Mouse (Mus musculus): ENCODE data around the gene Insl3.
"Not testable (repeated sequence)": the region's sequence is repeated elsewhere in the genome, so short reads cannot be mapped to it uniquely, and the experiment has no call there.

Insl3 gene

DNA sequence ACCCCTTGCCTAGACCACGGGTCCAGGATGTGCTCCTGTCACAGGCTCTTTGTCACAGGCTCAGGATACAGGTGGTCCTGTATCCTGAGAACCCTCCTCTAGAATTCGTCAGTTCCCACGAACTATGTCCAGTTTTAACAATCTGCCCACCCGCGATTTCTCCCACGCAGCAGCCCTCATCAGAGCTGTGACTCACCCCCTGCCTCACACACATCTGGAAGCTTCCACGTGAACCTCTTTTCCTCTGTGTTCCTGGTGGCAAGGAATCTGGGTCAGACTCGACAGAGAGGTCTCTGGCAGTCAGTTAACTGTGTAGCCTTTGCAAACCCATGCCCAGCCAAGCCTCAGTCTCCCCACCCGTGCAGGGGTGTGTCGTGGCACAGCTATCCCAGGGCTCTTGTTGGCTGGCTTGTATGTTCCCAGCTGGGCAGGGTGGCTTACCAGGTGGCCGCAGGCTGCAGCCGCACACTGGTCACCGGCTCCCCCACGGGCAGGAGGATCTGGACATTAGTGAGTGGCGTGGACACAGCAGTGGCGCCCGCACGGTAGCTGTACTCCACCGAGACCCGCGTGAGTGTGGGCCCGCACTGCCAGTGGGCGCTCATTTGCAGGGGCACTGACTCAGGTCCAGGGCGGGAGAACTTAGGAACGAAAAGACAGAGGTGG is 20.3 kb downstream of the Insl3 start:
- no peak for DNase-seq (ENCODE audit: low spot score in 2 of 2)

DNA sequence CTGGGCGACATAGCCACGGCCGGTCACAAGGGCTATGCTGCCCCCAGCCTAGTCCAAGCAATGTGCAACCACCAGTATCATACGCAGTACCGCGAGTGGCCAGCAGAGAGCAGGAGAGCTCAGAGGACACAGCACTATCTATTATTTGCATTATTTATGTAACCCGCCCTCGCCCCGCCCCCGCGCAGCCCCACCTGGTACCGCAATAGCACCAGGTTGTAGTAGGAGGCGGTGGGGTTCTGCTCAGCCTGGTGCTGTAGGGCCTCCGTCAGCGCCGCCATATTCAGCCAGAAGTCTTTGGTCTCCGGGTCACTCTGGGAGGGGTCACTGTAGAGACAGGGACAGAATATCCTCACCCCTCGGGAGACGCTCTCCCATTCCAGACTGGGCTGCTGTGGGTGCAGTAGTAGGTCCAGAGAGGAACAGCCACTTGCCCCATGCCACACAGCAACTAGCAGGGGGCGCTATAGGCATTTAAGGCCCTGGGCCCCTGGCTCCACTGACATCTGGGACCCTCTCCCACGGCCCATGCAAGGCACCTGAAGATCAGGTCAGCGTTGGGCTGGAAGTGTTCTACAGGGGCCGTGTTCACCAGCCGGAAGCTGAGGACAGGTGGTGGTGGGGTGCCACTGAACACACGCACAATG is 20.9 kb downstream of the Insl3 start:
- DNase-seq (ENCODE audit: low spot score in 2 of 2) = peak; percentile 84 to 95

DNA sequence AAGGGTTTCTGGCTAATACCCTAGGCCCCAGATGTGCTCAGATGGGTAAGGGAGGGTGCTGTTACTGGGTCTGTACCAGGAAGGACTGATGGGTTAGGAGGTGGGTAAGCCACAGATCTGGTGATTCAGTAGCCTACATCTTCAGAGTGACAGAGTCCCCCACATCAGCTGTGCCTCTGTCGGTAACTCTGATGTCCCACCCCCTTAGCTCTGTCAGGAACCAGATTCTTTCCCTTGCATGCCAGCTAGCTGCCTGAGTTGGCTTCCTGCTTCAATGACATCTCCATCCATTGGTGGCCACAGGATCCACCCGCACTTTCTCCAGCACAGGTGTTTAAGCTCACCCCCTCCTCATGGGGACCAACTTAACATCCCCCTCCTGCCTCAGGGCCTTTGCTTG is 22.6 kb downstream of the Insl3 start:
- DNase-seq (ENCODE audit: low spot score in 2 of 2) = no peak

DNA sequence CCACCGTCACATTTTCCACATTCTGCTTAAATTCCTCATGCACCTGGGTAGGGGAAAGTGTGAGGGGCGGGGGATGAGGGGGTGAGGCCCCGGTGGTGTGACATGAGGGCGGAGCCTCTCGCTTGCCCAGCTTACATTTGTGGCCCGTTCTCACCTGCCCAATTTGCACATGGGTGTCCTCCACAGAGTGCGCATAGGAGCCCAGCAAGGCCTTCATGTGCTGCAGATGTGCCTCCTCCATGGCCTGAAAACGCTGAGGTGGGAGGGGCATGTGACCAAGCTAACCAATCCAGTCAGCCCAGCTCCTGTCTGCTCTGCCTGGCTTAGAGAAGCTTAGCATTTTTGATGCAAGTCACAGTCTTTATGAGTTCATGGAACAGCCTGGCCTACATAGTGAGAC is 26.5 kb downstream of the Insl3 start:
- DNase-seq (ENCODE audit: low spot score in 2 of 2) = no peak

DNA sequence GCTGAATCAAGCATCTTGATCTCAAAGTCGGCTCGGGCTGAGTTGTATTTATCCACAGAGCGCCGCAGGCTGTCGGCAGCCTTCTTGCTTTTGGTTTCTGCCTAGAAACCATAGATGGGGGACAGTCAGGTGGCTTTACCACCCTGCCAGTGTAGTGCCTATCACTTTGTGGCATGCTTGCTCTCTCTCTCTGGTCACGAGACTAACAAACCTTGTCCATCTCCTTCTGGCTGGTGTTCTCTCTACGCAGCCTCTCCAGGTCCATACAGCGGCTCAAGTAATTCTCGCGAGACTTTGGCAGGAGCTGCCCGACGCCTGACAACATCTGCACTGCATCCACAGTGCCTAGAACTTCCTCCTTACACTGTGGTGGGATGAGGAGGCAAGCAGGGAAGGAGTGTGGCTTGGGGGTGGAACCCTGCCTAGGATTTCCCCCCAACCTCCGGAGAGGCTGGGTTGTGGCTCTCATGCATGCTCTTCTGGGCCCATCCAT is 27.6 kb downstream of the Insl3 start:
- no peak for DNase-seq (ENCODE audit: low spot score in 2 of 2)

DNA sequence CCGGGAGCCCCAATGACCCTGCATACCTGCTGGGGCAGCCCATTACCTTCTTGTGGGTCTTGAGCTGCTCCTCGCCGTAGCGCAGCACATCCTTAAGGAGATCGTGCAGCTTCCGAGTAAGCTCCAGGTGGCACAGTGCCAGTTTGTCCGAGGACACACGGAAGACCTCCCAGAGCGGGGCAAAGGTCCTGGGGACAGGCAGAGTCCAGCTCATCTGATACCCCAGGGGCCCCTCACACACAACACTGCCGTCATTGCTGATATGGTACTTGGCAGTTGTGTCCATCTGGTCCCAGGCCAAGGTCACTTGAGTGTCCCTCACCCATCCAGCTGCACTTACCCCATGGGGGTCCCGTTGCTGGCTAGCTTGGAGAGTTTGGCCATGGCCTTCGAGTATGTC is 28.1 kb downstream of the Insl3 start:
- no peak for DNase-seq (ENCODE audit: low spot score in 2 of 2)

DNA sequence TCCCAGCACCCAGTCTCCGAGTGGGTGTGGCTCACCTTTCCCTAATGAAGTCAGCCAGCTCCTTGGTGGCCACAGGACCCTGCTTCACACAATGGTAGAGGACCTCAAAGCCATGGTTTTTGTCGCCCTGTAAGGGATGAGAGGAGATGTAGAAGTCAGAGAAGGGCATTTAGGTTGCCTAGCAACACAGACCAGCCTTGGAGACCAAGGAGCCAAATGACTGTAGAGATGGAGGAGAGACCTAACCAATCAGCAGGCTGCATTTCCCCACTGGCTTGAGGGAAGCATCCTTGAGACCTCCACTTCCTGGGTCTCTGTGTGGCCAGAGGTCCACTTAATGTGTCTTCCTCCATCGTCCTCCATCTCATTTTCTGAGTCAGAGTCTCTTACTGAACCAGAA is 29.2 kb downstream of the Insl3 start:
- no peak for DNase-seq (ENCODE audit: low spot score in 2 of 2)

DNA sequence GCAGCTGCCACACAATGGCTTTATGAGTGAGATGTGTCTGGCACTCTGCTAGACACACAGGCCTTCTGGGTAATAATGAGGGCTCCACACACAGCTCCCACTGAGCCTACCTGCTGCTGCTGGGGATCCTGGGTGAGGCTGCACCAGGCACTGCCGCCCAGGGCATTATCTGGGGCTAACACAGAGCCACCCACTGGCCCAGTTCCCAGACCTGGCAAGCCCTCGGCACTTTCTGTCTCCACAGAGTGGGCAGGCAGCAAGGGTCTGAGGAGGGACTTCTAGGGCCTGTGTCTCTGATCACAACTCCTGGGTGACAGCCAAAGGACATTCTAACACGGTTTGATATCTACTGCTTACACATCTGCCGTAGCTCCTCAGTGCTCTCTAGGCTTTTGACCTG is 30.2 kb downstream of the Insl3 start:
- DNase-seq (ENCODE audit: low spot score in 2 of 2) = no peak

DNA sequence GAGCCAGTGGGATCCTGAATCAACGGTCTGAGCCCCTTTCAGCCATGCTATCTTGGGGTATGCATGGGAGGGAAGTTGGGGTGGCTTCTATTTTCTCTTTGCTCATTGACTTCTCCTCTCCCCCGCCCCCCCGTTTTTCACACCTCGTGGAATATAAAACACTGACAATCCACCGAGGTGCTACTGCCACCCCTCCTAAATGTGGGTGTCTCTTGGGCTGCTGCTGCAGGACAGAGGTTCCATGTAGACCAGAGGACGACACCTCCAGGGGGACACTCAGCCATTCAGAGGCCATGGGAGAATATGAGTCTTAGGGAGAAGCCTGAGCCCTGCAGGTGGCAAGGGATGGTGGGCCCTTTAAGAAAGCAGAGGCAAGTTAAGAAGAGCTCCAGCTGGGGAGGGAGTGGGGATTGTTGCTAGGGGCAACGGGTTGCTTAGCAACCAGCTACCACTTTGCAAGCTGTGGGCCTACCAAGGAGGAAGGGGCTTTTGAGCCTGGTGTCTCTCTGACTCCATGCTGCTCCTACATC is 31.0 kb downstream of the Insl3 start:
- DNase-seq (ENCODE audit: low spot score in 2 of 2) = peak; percentile 65 to 68

DNA sequence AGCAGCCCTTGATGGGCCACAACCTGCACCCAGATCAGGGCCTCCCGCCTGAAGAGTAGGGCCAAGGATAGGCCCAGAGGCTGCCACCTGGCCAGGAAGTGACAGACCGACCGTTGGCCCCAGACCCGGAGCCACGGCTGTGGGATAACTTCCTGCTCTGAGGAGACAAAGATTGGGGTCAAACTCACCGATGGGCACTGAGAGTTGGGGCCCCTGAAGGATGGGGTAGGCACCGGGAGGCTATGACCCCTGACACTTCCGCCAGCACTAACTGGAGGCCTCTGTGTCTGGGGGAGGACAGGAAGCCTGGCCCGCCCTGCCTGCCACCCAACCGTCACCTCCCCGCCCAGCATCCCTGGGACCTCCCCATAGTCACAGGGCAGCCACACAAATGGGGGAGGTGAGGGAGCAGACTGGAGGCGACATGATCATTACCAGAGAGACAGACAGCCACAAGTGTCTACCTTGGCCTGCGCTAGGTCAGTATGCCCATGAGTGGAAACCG is 34.1 kb downstream of the Insl3 start:
- no peak for DNase-seq (ENCODE audit: low spot score in 2 of 2)

DNA sequence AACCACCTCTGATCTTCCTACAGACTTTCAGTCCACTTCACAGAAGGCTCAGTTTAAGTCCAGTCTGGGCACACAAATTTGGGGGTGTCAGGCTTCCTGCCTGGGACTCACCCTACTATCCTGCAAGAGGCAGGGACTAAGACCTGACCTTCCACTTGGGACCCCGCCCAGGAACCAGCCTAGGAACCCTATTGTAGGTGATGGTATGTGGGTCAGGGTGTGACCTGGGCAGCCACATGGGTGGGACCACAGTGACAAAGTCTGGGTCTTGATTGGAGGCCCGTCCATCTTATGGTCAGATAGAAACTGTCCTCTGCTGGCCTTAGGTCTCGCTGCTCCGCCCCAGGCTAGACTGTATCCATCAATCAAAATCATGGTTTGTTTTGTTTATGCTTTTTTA is 35.4 kb downstream of the Insl3 start:
- DNase-seq (ENCODE audit: low spot score in 2 of 2) = no peak

DNA sequence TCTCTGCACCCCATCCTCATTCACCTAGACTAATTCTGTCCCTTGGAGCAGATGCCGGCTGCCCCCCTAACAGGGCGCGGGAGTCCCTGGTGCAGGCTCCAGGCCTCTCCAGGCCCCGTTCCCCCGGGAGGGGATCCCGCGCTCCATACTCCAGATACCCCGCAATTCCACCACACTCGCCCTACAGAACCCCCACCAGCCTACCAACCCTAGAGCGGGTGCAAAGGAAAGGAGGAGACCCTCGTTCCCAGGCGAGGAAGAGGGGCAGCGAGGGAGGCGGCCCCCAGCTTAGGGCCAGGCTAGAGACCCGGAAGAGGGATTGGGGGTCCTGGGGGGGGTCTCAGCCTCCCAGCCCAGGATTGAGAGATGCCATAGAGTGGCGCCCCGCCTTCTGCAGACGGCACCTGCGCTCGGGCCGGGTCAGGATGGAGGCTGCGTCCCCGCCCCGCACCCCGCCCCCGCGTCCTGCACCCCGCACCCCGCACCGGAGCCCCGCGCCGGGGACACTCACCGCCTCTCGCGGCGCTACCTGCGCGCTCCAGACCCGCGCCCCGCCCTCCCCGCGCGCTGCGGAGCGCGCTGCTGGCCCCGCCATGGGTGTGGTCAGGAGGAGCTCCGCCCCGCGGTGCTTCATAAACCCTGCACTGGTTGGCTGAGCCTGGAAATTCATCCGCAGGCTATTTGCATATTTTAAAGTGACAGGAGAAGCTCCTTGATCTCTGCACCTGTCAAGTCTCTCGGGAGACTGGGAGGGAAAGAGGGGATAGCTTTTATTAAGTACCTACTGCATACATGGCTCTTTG is 36.3 kb downstream of the Insl3 start, which contains the start of gene Fcho1:
TSS of gene Fcho1 (minus strand) at position 595 of the 803 bp plus-strand sequence.
- peak; percentile 58 to 67 for DNase-seq (ENCODE audit: low spot score in 2 of 2)

DNA sequence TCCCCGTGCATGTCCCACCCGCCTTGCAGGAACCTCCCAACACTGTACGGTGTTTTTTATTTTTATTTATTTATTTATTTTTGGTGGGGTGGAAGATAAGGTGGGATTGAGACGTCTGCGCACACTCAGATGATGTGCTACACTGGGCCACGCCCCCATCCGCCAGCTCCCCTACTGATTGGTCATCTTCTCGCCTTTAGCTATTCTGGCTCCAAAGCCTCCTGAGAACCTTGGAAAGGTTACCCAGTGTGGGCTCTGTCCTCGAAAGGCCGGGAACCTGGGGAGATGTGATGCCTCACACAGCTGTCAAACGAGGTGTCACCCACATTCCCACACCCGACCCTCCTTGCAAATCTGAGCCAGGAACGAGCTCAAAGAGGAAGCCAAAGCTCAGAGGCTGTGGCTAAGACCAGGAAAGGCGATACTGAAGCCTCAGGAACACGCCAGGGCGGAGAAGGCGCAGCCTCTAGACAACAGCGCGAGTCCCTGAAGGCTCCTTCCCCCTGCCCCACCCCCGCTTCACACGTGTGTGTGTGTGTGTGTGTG is 39.3 kb downstream of the Insl3 start:
- DNase-seq (ENCODE audit: low spot score in 2 of 2) = no peak

DNA sequence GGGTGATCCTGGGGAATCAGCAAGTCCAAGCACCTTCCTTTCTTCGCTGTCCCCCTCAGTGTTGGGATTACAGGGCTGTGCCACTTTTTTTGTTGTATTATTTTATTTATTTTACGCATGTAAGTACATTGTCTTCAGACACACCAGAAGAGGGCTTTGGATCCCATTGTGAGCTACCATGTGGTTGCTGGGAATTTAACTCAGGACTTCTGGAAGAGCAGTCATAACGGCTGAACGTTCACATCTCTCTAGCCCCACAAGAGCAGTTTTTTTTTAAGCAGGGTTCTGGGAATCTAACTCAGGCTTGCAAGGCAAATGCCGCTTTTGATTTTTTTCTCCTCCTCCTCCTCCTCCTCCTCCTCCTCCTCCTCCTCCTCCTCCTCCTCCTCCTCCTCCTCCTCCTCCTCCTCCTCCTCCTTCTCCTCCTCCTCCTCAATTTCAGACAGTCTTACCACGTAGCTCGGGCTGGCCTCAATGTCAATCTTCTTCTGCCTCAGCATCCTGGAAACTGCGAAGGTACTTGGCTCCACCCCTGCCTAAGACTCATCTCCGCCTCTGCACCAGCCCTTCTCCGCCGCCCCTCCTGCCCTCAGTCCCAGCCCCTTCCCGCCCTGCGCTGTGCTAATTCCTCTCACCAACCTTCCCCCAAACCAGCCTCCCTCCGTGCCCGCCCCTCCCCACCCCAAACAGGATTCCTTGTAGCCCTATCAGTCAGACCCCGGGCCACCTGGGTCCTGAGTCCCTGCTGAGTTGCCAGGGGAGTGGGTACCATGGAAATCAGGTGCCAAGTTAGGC is 40.0 kb downstream of the Insl3 start:
- no peak for DNase-seq (ENCODE audit: low spot score in 2 of 2)

DNA sequence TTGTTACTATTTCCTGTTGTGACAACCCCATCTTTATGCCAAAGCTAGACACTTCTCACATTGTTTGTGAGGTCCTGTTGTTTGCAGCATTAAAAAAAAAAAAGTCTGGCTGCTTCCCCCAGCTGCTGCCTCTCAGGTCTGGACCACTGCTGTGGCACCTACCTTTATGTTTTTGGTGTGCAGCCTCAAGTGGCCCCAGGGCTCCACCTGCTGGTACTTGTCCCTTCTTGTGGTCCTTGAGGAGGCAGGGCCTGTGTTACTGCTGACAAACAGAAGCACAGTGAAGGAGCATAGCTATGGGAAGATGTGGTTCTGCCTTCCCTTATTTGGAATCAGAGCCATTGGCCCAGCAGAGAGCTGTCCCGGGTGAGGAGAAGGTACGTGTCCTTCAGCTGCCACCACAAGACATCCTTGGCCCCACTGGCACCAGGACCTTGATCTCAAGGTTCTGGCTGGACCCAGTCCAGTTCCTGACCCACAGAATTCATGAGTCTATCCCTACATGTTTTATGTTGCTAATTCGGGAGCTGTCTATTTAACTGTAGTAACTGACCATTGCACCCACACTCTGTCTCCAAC is 42.7 kb downstream of the Insl3 start:
- peak in 1 of 2 experiments; percentile 62 for DNase-seq (ENCODE audit: low spot score in 2 of 2)

DNA sequence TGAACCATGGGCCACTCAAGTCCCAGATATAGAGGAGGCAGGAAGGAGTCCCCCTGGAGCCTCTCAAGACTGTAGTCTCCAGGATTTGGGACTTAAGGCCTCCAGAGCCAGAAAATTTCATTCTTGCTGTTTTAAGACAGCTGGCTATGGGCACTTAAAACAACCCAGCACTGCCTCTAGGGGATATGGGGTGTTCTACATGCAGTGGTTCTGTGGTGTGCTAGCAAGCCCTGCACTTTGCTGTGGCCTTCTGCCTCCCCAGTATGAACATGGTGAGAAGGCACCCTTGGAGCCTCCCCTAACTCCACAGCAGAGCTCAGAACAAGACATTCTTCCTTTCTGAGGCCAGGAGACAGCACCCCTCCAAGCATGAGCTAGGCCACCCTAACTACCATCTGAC is 49.3 kb downstream of the Insl3 start:
- not testable (repeated sequence) for DNase-seq (ENCODE audit: low spot score in 2 of 2)

All from frontal cortex, postnatal 25 days (tissue).